Mouse (Mus musculus) midbrain, embryonic 16.5 days (tissue): Measurements from ENCODE around the gene Zgrf1. TPM values are rescaled to one million over a fixed set of nuclear protein-coding genes. Genes with fewer than 3 reads are reported as not detected.

ENCODE experiments used
- ATAC-seq: fragments of 200-750 bp; cut with Nextera tagmentation; 2 replicates; pipeline ENCODE4 v1.8.0; 2017; ENCODE audit warnings: moderate TSS enrichment
- H3K27ac ChIP-seq: fragments of 300-500 bp; sonication (generic); 2 replicates; pipeline ENCODE4 v1.5.1; 2014; ENCODE audit warnings: mild to moderate bottlenecking, low read length, mixed read lengths
- H3K27me3 ChIP-seq: fragments of 300-500 bp; sonication (generic); 2 replicates; pipeline ENCODE4 v1.6.1; 2014; ENCODE audit warnings: low read depth, low read length, mixed read lengths; ENCODE audit not compliant: control insufficient read depth, insufficient read depth
- H3K36me3 ChIP-seq: fragments of 300-500 bp; sonication (generic); 2 replicates; pipeline ENCODE4 v1.6.1; 2014; ENCODE audit warnings: mild to moderate bottlenecking, low read length, moderate library complexity, mixed read lengths; ENCODE audit not compliant: control insufficient read depth, insufficient read depth
- H3K4me1 ChIP-seq: fragments of 300-500 bp; sonication (generic); 2 replicates; pipeline ENCODE4 v1.6.1; 2014; ENCODE audit warnings: mild to moderate bottlenecking, low read length, mixed read lengths; ENCODE audit not compliant: control insufficient read depth, insufficient read depth
- H3K4me2 ChIP-seq: fragments of 300-500 bp; sonication (generic); 2 replicates; pipeline ENCODE4 v1.6.1; 2014; ENCODE audit warnings: mild to moderate bottlenecking, low read length, mixed read lengths
- H3K4me3 ChIP-seq: fragments of 300-500 bp; sonication (generic); 2 replicates; pipeline ENCODE4 v1.5.1; 2014; ENCODE audit warnings: low read depth, mild to moderate bottlenecking, low read length, moderate library complexity, mixed read lengths
- H3K9ac ChIP-seq: fragments of 300-500 bp; sonication (generic); 2 replicates; pipeline ENCODE4 v1.6.1; 2014; ENCODE audit warnings: low read depth, low read length, mixed read lengths
- H3K9me3 ChIP-seq: fragments of 300-500 bp; sonication (generic); replicated peaks from 2 replicates; pipeline ENCODE4 v1.6.1; 2014; ENCODE audit warnings: mild to moderate bottlenecking, low read length, mixed read lengths; ENCODE audit not compliant: control insufficient read depth, poor library complexity, severe bottlenecking
- WGBS: fragments of 180-500 bp; shearing (Covaris S2); extraction: QIAGEN DNeasy Blood & Tissue Kit; methylation state at CpG from one replicate; pipeline ENCODE4 v1.1.7; 2014; 5-methylcytosine and 5-hydroxymethylcytosine counted together
- microRNA counts: library from miRNA; unstranded; fragments of <30 nt; microRNA quantifications from one replicate; lab custom pipeline; 2016
- microRNA-seq: library from miRNA; unstranded; fragments of <30 nt; microRNA quantifications from one replicate; pipeline ENCODE4, GENCODE M21; 2017
- polyA plus RNA-seq: library from polyadenylated mRNA; unstranded; fragments of >200 nt; fragmentation: Nextera tagmentation; extraction: Ambion mirVana; gene quantifications from 2 replicates; pipeline ENCODE4 v1.2.1, GENCODE M21; 2015

Zgrf1 gene
- polyA plus RNA-seq, 1 experiment from 2014 or later = 2.4 TPM

DNA sequence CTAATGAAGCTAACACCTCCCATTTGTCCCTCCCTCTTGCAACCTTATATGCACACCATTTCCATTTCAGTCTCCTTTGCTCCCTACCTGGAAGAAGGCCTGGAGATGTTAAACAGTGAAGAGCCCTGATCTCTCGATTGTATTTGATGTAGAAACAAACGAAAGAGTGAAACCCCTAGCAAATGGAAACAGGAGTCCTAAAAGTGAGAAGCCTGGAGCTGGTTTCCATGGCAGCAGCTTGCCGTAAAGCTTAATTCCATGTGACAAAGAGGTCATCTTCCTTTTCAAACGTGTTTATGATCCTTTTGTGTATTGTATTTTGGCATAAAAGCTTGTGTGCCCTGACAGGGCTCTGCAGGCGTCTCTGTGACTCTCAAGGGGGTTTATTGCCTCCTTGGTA, 88.9 kb downstream of the Zgrf1 start:
- 4% methylated on average over 5 of the region's 5 CpGs for WGBS
- no peak overlapping the region for H3K27ac ChIP-seq
- no peak for ATAC-seq
- H3K4me3 ChIP-seq = no peak overlapping the region
- no peak overlapping the region for H3K4me2 ChIP-seq
- H3K9ac ChIP-seq = no peak overlapping the region
- no peaks in the 10 kb centered on the region for H3K36me3 ChIP-seq
- peaks cover 13% of the 10 kb centered on the region; the same call in 1 of the 2 replicates for H3K4me1 ChIP-seq
- H3K9me3 ChIP-seq = no peaks in the 10 kb centered on the region
- peaks cover 50% of the 10 kb centered on the region for H3K27me3 ChIP-seq

GRCm38 (mm10) chr3:127646156-127646825, 93.0 kb downstream of the Zgrf1 start:
- peaks cover 42% of the 10 kb centered on the region for H3K27me3 ChIP-seq
- no peaks in the 10 kb centered on the region for H3K36me3 ChIP-seq
- 30% methylated on average over 18 of the region's 18 CpGs for WGBS
- H3K4me1 ChIP-seq = peaks cover under 1% of the 10 kb centered on the region; the same call in 1 of the 2 replicates
- no peak overlapping the region for H3K9ac ChIP-seq
- ATAC-seq = 0 out of 2 replicates have a peak, but pooled peaks have one; percentile 60
- no peak overlapping the region for H3K4me3 ChIP-seq
- no peak overlapping the region for H3K4me2 ChIP-seq
- H3K27ac ChIP-seq = no peak overlapping the region
- no peaks in the 10 kb centered on the region for H3K9me3 ChIP-seq

DNA sequence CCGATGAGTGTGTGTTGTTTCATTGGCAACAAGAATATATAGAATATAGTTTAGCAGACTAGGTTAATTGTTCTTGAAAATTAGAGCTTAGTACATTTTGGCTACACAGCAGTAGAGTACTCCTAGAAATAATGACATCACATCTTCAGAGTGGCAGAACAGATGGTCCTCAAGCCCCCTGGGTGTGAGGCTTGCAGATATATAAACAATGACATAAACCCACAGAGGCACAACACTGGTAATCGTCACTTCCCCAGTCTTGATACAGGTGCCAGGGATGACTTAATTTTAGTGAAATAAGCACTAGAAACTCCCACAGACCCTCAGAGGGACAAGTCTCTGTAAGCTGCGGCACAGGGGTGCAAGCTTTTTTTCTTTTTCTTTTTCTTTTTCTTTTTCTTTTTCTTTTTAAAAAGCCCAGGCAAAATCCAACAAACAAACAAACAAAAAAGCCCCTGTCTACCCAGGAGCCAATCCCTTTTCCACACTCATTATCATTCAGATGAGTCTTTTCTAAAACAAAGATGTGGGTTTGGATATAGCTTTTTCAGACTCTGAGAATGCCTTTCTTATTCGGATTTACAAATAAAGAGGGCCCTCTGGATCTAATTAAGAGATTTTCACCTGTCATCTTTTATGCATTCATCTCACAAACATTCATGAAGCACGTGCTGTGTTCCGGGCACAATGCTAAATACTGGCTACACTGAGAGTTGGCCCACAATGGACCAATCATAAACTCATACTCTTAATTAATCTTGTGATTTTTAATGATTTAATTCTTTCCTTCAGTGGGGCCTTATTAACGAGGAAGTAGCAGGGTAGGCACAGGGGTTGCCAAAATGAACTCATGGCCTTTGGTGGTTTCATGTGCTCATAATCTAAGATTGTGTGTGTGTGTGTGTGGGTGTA, 98.7 kb downstream of the Zgrf1 start:
- ATAC-seq = no peak

GRCm38 (mm10) chr3:127660712-127661111, 107.4 kb downstream of the Zgrf1 start:
- WGBS = 60% methylated on average over 7 of the region's 7 CpGs

More for the DNA sequence above, 98.7 kb downstream of the Zgrf1 start:
- Histone ChIP-seq H3K4me2 (no peak overlapping the region), H3K27me3 (peaks cover 7% of the 10 kb centered on the region), H3K9ac (no peak overlapping the region), H3K27ac (no peak overlapping the region), H3K9me3 (no peaks in the 10 kb centered on the region), H3K36me3 (no peaks in the 10 kb centered on the region), H3K4me1 (no peaks in the 10 kb centered on the region), H3K4me3 (no peak overlapping the region)
- WGBS = 23% methylated on average over 7 of the region's 7 CpGs

DNA sequence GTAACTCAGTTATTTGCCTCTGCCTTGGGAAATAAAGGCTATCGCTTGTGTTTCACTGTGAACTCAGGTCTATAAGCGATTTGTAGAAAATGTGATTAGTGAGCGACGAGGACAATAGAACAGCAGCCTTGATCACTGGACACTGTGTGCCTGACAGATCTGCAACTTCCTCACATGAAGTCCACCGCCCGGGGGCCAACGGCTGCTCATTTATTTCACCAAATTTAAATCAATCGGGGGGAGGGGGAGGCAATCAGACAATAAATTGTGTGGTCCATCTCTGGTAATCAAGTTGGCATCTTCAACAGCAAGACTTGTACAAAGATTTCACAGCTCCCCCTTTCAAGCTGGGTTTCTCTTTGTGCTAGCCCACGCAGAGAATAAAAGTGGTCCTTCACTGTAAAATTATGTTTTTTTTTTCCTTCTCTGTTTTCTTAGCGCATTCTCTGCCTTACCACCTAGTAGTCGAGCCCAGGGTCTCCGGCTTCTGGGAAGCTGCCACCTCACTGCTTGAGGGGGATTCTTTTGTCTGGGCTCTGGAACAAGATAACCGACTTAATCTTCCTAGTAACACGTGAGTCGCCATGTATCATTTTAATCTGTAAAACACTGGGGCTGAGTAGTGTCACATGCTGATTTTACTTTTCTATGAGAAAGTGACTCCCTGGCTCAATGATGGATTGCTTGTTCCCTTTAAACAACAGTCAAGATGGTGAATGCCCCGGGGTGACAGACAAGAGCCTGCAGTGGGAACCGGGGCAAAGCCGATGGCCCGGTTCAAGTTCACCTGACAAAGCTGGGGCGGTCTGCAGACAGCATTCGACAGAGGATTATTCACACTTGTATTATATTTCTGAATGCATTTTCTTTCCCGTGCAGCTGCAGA, 108.6 kb downstream of the Zgrf1 start:
- peaks cover 5% of the 10 kb centered on the region; the same call in 1 of the 2 replicates for H3K4me1 ChIP-seq
- peak overlapping the region; percentile 25 for H3K4me2 ChIP-seq
- H3K36me3 ChIP-seq = no peaks in the 10 kb centered on the region
- no peak overlapping the region for H3K27ac ChIP-seq
- 0 out of 2 replicates have a peak overlapping the region, but pooled peaks have one; percentile 1 for H3K4me3 ChIP-seq
- peaks cover 7% of the 10 kb centered on the region for H3K27me3 ChIP-seq
- H3K9ac ChIP-seq = peak overlapping the region; percentile 24; the same call in 1 of the 2 replicates
- 14% methylated on average over 22 of the region's 22 CpGs for WGBS
- H3K9me3 ChIP-seq = no peaks in the 10 kb centered on the region
- peak; percentile 60; the same call in 1 of the 2 replicates for ATAC-seq

More at GRCm38 (mm10) chr3:127660712-127661111, 107.4 kb downstream of the Zgrf1 start:
- Histone ChIP-seq H3K9me3 (no peaks in the 10 kb centered on the region), H3K4me1 (peaks cover 5% of the 10 kb centered on the region; the same call in 1 of the 2 replicates), H3K9ac (no peak overlapping the region), H3K4me3 (no peak overlapping the region), H3K36me3 (no peaks in the 10 kb centered on the region), H3K4me2 (no peak overlapping the region), H3K27me3 (peaks cover 7% of the 10 kb centered on the region), H3K27ac (no peak overlapping the region)
- no peak for ATAC-seq

MicroRNA genes within 50 kb of the gene (microRNA counts, 519-probe panel; counts per million panel counts)
- microRNA mmu-miR-302a (lab: Ali Mortazavi, UCI) (1,954 counts per million, percentile 45 among the panel's probes with 10 or more counts), microRNA mmu-miR-302b (lab: Ali Mortazavi, UCI) (386 counts per million, percentile 18 among the panel's probes with 10 or more counts), microRNA mmu-miR-302c (lab: Ali Mortazavi, UCI) (386 counts per million, percentile 18 among the panel's probes with 10 or more counts), microRNA mmu-miR-302d (lab: Ali Mortazavi, UCI) (2,052 counts per million, percentile 52 among the panel's probes with 10 or more counts), microRNA mmu-miR-367 (lab: Ali Mortazavi, UCI) (2,744 counts per million, percentile 82 among the panel's probes with 10 or more counts)

Small RNA genes lying within 50 kb of the gene (microRNA-seq; reads per million reads assigned to microRNA genes)
- 306 reads per million, percentile 67 among the genes with 10 or more reads in this experiment for gene Mir302a
- 195 reads per million, percentile 60 among the genes with 10 or more reads in this experiment for gene Mir302b
- gene Mir302c = 26.6 reads per million, percentile 40 among the genes with 10 or more reads in this experiment
- gene Mir302d = 261 reads per million, percentile 65 among the genes with 10 or more reads in this experiment
- not detected for gene Mir367

Other genes with a start within 250 kb of the Zgrf1 start
- gene Ank2, start 54.1 kb upstream of the Zgrf1 start, polyA plus RNA-seq = 189 and 211 TPM in 2 replicates
- gene Larp7, start 140 bp upstream of the Zgrf1 start, polyA plus RNA-seq = 25.2 and 27.5 TPM in 2 replicates
- 5.2 and 16.9 TPM in 2 replicates for gene Neurog2, start 79.6 kb downstream of the Zgrf1 start, polyA plus RNA-seq
- gene Alpk1, start 227.0 kb downstream of the Zgrf1 start, polyA plus RNA-seq = 0.38 and 0.73 TPM in 2 replicates
- 3.1 and 3.8 TPM in 2 replicates for gene Tifa, start 236.3 kb downstream of the Zgrf1 start, polyA plus RNA-seq